Mouse (Mus musculus): ENCODE measurements at regions not wholly inside any gene's neighbourhood (a gene's known extent, or its start where the extent isn't known, plus 50 kb on each side); places are given as distances from the start of the nearest gene placed in this dataset.

DNA sequence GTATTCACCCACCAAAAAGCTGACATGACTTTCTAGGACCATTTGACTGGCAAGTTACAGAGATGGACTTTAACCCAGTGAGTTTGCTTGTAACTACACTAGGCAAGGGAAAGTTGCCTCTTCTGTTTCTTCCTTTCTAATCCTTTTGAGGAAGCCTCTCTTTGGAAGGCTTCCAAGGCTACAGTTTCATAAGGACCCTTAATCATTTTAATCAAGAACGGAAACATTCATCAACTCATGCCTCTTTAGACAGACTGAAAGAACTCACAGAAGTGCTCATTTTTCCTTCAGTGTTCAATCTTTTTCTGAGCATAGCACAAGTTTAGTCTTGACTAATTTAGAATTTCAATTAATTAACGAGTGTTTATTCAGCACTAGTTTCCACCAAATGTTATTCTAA is 84.2 kb downstream of the Ddx1 start:
- no peak for DNase-seq (ENCODE audit: low spot score)

DNA sequence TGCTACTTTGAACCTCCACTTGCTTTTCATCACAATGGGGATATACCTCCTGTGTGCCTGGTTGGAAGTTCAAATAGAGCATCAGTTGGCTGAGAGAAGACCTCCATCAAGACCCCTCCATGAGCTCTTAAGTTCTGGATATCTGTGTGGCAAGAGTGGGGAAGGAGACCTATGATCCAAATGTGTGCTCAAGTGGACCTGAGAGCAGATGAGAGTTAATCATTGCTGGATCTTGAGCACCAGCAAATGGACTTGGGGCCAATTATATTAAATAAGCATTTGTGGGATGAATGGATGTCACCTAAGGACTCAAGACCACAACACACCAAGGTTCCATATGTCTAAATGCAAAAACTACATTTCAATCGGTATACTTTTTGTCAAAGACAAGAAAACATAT is 88.0 kb downstream of the Ddx1 start:
- no peak for DNase-seq (ENCODE audit: low spot score)

DNA sequence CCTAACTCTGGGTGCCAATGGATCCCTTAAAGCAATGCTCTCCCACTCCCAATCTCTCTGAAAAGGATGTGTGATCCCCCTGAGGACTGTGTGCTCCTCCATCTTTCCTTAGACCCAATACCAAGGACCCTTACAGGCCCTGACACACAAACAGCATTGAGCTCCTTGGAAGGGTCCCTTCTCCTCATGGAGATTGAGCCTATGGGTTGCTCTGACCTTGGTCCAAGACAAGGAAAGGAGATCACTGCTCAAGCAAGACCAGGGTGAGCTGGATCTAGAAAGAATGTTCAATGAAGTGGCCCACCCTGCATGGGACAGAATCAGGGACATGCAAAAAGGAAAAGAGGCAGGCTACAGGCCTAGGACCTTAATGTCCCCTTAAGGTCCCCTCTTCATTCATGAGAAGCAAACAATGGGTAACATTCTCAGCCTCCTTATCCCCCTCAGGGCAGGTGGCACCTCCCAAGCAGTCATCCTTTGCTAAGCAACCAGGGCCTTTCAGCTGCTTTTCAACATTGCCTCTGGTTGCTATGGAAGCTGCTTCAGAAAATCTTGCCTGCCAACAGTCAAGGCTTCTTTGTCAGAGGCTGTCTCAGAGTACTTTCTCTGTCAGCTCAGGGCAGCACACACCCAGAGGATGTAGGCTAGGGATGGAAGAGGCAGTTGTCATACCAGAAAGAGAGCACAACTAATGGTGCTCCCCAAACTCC is 89.5 kb downstream of the Ddx1 start:
- DNase-seq (ENCODE audit: low spot score): peak; percentile 24

DNA sequence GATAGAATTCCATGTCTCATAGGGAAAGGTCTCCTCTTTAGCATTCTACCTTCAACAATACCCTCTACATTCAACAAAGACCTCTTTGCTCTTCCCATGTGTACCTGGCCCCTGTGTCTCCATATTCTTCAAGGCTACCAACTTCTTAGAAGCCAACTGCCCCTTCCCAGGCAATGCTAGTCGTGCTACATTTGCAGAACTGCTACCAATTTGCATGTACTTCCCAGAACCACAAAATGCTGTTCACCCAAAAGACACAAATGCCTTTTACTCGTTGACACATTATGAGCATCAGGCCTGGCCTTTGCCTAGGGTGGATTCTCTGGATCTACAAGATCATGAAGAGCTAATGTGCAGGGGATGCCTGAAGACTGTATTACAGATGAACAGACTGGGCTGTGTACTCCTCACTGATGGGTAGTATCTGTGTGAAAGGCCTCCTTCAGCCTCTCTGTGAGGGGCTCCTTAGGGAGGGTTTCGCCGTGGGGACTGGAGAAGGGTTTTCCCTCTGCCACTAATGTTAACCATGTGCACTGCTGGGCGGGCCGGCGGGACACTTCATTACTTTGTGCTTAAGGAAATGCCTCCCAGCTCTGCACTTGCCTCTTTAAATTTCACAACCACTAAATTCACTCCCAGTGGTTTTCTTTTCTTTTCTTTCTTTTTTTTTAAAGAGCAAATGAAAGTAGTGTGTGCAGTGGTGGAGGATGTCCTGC is 91.2 kb downstream of the Ddx1 start:
- no peak for DNase-seq (ENCODE audit: low spot score)

DNA sequence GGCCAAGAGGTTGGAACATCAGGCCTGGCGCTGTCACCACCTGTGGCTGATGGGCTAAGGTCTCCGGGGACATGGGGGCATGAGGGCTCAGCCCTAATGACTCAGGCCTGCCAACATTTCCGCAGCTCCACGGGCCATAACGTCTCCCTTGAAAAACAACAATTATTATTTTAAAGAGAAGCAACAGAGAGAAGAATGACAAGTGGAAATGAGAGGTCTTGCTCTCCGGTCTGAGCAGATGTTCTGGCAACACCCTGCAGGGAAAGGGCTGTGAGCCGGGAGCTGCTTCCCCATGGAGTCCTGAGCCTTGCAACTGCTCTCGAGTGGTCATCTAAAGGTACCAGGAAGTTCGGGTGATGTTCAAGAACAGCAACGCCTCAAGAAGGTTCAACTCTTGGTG is 91.9 kb downstream of the Ddx1 start:
- no peak for DNase-seq (ENCODE audit: low spot score)

DNA sequence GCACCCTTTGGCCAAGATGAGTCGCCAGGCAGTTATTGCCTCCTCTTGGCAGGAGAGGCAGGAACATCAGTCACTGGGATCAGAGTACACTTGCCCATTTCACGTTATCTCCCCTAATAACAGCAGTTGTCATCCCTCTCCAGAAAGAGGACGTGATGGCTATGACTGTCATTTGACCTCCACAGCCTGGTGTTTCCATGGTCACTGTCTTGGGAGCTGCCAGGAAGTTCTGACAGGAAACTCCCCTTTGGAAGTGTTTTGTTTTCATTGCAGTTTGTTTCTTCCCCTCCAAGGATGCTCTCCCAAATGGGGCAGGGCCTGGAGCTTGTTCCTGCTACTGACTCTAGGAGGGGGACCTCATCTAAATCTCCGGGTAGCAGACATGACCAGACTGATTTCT is 98.3 kb downstream of the Ddx1 start:
- DNase-seq (ENCODE audit: low spot score): no peak

DNA sequence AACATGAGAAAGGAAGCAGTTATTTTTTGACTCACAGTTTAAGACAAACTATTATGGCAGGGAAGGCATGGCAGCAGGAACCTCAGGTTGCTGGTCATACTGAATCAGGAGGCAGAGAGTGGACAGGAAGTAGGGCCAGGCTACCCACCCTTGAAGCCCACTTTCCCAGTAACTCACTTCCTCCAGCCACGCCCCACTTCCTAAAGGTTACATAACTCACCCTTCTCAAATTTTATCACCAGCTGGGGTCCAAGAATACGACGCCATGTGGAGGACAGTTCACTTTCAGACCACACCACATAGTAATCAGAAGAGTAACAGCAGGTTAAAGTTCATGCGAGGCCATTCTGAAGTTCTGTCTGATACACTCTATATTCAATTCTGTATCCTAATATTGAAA is 101.8 kb downstream of the Ddx1 start:
- DNase-seq (ENCODE audit: low spot score): no peak

DNA sequence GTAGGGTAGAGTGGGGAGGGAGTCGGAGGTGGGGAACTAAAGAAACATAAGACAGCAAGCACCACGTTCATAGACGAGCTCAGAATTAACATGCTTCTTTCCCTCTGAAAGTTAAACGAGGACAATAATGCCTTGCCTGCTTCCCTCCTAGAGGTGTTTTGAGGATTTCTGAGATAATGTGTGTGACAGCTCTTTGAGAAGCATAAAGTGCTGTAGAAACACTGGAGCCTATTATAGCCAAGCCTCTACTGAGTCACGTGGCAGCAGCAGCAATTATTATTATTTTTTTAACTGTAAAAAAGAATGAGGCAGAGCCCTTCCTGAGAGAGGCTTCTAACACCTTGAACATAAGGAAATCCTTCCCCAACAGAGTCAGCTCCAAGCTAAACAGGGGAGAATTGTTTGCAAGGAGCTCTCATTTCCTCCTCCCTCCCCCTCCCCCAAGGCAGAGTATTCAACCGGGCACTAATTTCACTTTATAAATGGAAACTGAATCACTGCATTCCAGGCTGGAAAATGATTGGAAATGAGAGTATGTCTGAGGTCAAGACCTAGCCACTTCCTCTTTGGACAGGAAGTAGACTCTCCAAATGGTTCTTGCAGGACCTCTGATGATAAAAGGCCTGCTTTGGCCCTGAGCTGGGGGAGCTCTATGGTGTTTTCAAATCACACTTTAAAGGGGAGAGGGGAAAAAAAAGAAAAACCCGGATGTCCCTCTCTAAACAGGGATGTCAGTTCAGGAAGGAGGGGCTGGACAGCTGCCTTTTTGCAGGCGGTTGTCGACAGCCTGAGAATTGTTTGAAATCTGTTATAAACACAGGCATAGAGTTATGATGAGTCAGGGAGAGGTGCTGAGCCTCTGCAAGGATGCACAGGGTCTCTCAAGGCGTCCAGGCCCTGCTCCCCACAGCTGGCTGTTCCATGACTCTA is 103.6 kb downstream of the Ddx1 start:
- DNase-seq (ENCODE audit: low spot score): no peak

DNA sequence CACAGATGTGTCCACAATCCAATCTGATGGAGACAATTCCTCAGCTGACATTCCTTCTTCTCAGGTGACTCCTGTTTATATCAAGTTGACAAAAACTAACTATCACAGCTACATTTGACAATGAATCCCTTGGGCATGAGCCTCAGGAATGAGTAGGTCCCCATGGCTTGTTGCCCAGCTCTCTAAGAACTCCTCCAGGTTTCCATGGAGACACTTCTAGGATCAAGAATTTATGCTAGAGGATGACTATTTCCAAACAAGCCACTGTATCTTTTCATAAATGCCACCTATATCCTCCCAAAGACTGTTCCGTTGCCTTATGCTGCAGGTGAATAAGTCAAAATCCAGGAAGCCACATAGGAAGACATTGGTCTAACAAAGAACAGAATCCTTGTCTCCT is 104.3 kb downstream of the Ddx1 start:
- peak; percentile 19 for DNase-seq (ENCODE audit: low spot score)

DNA sequence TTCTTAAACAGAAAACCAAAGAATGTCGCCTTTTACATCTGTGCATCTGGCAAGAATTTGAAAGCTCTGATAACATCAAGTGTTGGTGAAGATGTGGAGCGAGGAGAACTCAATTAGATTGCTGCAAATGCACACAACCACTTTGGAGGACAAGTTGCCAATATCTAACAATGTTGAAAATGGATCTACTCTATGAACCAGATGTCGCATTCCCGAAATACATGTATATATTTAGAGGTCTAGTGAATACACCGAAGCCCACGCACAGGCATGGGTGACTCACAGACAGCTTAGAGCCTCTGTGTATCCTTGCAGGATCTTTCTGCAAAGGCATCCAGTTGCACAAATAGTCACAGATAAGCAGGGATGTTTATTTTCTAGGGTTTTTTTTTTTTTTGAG is 108.4 kb downstream of the Ddx1 start:
- DNase-seq (ENCODE audit: low spot score): peak; percentile 57

DNA sequence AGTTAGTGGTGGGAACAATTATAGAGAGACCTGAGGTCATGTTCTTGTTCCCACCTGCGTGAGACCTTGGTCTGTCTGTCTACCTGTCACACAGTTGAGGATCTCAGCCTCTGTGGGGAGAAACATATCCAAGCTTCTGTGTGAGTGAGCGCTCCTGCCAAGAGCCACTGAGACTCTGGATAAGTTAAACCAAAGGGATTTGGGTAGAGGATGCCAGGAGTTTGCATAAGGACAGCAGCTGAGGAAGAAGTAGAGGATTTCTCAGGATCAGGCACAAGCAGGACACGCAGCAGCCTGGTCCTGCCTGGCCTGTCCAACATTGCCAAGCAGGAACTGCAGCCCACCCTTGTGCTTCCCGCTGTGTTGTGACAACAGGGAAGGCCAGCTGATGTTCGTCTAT is 109.8 kb downstream of the Ddx1 start:
- no peak for DNase-seq (ENCODE audit: low spot score)

DNA sequence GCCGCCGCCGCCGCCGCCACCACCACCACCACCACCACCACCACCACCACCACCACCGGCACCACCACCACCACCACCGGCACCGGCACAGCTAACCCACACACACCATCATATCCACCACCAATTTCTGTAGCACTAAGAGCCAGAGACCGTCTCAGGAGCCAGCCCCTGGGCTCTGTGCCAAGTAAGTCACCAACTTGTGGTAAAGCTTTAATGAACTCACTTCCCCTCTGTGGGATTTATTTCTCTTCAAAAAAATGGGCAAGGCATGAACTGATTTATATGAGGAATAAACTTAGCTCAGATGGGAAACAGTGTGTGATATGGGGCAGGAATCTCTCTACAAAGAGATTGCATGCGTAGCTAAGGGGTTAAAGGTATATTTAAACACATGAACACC is 114.8 kb downstream of the Ddx1 start:
- no peak for DNase-seq (ENCODE audit: low spot score)

DNA sequence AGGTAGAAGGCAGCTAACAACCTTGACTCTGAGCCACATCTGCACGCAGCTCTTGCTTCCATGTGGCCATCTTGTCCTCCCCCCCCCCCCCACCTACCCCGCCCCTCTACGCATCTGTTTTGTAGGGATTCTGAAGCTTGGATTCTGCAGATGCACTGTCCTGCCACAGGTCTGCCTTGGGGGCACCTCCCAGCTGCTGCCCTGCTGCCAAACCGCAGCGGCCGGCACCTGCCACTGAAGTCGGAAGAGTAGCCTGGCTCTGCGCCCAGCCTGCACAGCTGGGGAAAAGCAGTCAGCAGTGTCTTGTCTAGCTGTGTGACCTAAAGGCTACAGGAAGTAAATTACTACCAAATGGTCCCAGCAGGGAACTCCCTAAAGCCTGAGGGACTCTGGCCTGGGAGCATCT is 119.3 kb downstream of the Ddx1 start:
- DNase-seq (ENCODE audit: low spot score): no peak

DNA sequence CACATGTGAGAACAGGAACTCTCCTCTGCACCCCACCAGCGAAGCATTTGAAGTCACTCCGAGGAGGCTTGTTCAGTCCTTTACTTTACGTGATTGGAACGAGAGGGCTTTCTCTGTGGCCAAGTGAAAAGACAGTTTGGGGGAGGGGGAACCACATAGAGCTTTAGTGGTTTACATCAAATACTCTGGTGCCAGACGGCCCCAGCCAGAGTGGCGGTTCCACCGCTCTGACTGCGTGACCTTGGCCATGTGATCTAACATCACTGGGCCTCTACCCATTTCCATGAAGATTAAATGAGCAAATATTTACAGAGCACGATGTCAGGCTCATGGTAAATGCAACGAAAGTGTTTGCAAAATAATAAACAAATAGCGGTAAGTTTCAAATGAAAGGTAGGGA is 121.6 kb downstream of the Ddx1 start:
- DNase-seq (ENCODE audit: low spot score): no peak

DNA sequence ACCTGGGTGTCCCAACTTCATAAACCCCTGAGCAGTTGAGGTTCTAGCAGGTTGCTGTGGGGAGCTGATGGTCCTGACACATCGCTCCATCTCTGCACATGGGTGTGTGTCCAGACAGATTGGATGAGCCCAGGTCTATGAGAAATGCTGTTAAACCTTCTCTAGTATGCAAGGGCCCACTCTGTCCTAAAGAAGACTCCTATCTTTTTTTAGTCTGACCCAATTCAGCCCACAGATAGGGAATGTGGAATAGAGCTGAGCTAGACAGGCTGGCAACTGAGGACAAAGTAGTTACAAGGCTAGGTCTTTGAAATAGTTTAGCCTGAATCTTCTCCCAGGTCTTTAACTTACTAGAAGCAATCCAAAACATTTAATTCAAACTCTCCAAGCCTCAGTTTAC is 124.0 kb downstream of the Ddx1 start:
- DNase-seq (ENCODE audit: low spot score): no peak

DNA sequence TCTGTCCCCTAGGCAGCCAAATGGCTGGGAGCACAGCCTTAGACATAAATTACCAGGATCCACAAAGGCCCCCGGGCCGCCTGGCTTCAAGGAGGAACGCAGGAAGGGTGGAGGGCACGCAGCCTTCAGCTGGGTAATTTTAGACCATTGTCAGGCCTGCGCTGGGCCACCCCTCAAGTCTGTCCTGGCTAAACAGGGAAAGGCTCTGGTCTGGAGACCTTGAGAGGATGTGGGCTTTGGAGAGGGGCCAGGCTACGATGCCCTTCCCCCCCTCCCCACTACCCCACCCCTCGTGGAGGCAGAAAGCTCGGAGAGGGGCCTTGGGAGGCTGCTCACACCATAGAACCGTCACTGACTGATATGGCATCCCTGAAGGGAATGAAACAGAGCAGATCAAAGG is 126.7 kb downstream of the Ddx1 start:
- DNase-seq (ENCODE audit: low spot score): no peak

DNA sequence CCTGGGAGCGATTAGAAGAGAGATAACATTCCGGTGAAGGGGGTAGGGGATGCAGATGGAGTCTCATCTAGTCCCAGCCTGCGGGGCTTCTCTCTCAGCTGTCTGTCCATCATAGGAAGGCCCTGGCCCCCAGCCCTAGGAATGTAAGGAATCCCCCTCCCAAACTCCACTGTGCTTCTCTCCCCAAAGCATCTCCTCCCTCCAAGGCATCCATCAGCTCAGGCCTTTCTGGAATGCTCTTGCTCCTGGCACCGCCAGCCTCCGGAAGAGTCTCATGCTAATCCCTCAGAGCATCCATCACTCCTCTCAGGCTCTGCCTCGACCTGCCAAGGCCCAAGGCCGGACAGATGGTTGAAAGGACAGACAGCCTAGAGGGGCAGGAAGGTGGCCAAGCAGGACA is 128.4 kb downstream of the Ddx1 start:
- no peak for DNase-seq (ENCODE audit: low spot score)

DNA sequence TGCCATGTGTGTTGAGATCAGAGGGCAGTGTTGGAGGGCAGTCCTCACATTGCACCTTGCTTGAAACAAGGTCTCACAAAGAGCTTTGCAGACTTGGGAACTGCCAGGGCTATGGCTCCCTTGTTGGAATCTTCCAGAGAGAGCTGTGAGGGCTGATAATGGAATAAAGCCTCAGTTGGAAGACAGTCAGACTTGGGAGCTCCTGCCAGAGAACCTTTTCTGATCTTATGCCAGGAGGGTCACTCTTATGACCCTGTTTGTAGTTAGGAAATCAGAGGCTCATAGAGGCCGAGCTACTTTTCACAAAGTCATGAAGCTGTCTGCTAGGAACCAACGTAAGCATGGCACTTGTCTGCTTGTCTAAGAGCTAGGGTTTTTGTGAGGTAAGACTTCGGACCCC is 129.4 kb downstream of the Ddx1 start:
- DNase-seq (ENCODE audit: low spot score): no peak

DNA sequence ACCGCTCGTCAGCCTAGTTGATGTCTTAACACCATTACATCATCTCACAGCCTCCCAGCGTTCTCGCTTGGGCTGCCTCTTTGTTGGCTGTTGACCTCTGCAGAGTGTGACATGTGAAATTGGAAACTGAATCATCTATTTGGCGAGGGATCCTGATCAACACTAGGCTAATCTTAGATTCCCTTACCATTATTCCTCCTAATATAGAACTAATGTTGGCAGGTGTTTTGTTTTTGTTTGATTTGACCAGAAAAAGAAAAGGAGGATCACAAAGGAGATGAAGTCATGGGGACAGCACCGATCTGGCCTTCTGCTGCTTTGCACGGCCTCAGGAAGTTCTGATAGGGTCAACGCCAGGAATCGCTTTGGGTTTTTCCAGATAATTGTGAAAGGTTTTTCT is 131.0 kb downstream of the Ddx1 start:
- no peak for DNase-seq (ENCODE audit: low spot score)

DNA sequence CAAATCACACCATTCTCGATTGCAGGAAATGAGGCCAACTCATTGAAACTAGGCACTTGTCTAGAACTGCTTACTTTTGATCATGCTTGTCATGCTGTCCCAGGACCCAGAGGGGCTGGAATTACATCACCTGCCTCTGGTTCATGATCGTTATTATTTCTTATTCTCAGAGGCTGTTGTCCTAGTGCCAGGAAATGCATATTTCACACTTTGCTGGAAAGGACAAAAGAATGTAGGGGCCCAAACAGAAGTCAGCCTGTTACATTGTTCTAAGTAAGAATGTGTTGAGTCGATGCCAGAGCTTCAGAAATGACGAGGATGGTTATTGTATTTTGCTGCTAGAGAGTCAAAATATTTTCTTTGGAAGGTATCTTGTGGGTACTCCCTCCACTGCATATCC is 134.7 kb downstream of the Ddx1 start:
- DNase-seq (ENCODE audit: low spot score): no peak

DNA sequence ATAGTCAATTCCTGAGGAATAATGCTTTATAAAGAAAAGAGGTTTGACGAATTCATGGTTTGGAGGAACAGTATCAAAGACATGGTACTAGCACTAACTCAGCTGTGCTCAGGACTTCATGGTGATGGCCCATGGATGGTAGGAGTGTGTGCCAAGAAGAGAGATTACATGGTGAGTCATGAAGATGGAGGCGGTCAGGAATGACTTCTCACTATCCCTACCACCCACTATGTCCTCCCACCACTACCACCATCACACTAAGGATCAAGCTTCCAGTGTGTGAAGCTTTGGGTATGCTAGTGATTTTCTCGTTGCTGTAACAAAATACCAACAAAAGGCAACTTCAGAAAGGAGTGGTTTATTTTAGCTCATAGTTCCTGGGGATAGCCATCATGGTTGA is 142.1 kb downstream of the Ddx1 start:
- no peak for DNase-seq (ENCODE audit: low spot score)

DNA sequence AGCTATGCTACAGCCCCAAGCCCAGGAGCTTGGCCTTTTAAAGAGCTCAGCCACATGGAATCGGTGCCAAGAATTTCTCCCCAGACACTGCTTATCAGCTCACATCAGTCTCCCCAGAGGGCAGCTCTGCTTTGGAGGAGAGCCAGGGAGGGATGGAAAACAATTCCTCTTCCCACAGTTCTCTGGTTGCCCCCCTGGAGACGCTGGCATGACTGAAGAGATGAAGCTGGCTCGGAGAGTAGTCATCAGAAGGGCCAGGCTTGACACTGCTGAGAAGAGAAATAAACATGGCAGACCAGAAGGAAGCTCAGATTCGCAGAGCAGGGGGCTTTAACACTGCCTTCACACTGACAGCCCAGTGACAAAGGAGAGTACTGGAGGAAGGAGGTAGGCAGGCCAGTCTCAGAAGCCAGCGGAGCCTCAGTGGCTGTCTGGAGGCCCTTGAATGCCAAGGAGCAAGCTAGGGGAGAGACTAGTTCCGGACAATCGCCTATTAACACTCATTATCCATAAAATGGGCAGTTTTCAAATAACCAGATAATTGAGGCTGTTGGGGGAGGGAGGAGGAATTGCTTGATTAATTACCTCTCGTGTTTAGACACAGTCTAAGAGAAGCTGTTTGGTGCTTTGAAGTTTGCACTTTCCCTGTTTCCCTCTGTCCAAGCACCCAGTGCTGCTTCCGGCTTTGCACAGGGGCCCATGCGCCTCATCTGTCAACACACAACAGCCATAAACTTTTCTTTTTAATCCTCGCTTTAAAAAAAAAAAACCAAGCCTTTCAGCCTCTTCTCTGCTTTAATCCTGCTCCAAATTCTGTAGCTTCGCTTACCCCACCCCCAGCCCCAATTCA is 148.3 kb downstream of the Ddx1 start:
- DNase-seq (ENCODE audit: low spot score): no peak

Data from layer of hippocampus, adult 11-12 months (tissue).